Mouse (Mus musculus): ENCODE data around the gene Pak2.

GRCm38 (mm10) chr16:32059840-32060523 lies 19.2 kb downstream of the Pak2 start:
- no peak for TF ChIP-seq POLR2A (IDR thresholded peaks at IDR 0.05; ENCODE audit: insufficient read length, low read depth)
- no peak for TF ChIP-seq POLR2AphosphoS2 (IDR thresholded peaks at IDR 0.05; ENCODE audit: insufficient read length, low read depth)
- no peak for TF ChIP-seq MYOG (IDR thresholded peaks at IDR 0.05; ENCODE audit: control insufficient read depth in 1 of 3, insufficient read depth in 1 of 3, insufficient read length in 2 of 3, low read depth in 2 of 3)
- TF ChIP-seq CEBPB (IDR thresholded peaks at IDR 0.05; ENCODE audit: insufficient read depth, poor library complexity, severe bottlenecking) = no peak

Data from myocyte (in vitro differentiated cells).